Mouse (Mus musculus): ENCODE data around the gene Bpifb4. TPM values are rescaled to one million over a fixed set of nuclear protein-coding genes. Genes with fewer than 3 reads are reported as not detected.

The Bpifb4 gene
- total RNA-seq, 1 experiment from 2014 or later = not detected

DNA sequence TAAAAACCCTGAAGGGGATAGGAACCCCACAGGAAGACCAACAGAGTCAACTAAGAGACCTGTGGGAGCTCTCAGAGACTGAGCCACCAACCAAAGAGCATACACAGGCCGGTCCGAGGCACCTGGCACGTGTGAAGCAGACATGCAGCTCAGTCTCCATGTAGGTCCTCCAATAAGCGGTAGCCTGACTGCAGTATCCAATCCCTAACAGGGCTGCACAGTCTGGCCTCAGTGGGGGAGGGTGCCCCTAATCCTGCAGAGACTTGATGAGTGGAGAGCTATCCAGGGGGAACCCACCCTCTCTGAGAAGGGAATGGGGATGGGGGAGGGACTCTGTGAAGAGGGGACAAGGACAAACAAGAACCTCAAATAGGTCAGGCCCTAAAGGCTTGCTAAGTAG is 67.7 kb downstream of the Bpifb4 start:
- DNase-seq = no peak

DNA sequence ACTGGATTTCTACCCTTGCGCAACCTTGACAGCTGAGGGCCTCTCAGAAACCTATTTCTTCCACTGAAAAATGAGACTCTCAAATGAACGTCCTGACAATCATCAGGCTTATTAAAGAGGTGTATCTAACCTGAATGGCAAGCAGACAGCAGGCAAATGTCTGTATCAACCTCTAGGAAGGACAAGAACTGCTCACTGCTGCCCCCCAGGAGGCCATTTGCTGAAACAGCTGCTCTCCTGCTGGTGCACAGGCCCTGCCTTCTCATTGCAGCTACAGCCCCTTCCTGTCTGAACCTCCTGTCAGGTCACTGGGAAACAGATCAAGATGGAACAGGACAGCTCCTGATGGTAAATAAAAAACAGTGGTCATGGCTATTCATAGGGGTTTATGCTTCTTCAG is 68.3 kb downstream of the Bpifb4 start:
- DNase-seq = no peak

DNA sequence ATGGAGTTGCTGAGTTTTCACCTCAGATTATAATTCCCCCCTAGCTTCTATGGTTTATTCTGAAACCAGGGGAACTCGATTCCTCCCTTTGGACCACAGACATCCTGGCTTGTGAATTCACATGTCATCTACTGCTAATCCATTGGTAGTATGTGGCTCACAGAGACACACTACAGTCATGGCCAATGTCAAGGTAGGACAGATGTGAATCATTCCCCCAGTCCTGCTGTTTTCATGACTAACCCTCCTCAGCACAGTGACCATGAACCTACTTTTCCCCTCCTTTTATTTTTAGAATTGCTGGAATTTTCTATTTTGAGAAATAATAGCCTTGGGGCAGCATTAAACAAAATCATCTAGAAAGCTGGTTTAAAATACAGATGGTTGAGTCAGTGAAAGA is 69.4 kb downstream of the Bpifb4 start:
- no peak for DNase-seq

- DNase-seq = no peak
Measured at GRCm38 (mm10) chr2:154007965-154008364, 70.0 kb downstream of the Bpifb4 start, which contains the start of gene Bpifa2. Bpifa2 (plus strand) TSS chr2:154008265.

Other genes starting within 250 kb of the Bpifb4 start
- not detected in 2 replicates for gene Dnmt3c, start 241.6 kb upstream of the Bpifb4 start, total RNA-seq (2021)
- 66.2 and 108 TPM in 2 replicates for gene Mapre1, start 196.9 kb upstream of the Bpifb4 start, total RNA-seq (2021)
- gene Efcab8, start 158.3 kb upstream of the Bpifb4 start, total RNA-seq (2021) = 0.27 TPM in 1 of 2 replicates, not detected in the other
- gene Sun5, start 67.1 kb upstream of the Bpifb4 start, total RNA-seq (2021) = not detected in 2 replicates
- gene Bpifb2, start 63.2 kb upstream of the Bpifb4 start, total RNA-seq (2021) = not detected in 2 replicates
- 6.3 and 7.2 TPM in 2 replicates for gene Bpifb6, start 37.8 kb upstream of the Bpifb4 start, total RNA-seq (2021)
- not detected in 2 replicates for gene Bpifb3, start 20.0 kb upstream of the Bpifb4 start, total RNA-seq (2021)
- gene Bpifa6, start 36.7 kb downstream of the Bpifb4 start, total RNA-seq (2021) = not detected in 2 replicates
- gene Bpifa2, start 70.1 kb downstream of the Bpifb4 start, total RNA-seq (2021) = 0.43 TPM in 1 of 2 replicates, not detected in the other
- not detected in 2 replicates for gene Bpifa3, start 192.1 kb downstream of the Bpifb4 start, total RNA-seq (2021)
- not detected in 2 replicates for gene Bpifa1, start 204.7 kb downstream of the Bpifb4 start, total RNA-seq (2021)
- not detected in 2 replicates for gene Bpifa5, start 224.4 kb downstream of the Bpifb4 start, total RNA-seq (2021)

All from adrenal gland, postnatal 25 days (tissue).